Mouse (Mus musculus) heart, embryonic 12.5 days (tissue): ENCODE data around the gene Nbeal2. TPM values are rescaled to one million over a fixed set of nuclear protein-coding genes. Genes with fewer than 3 reads are reported as not detected.
A peak's percentile ranks its signal among the peaks of the same experiment; 100 is the strongest.
"Not testable (repeated sequence)": the region's sequence is repeated elsewhere in the genome, so short reads cannot be mapped to it uniquely, and the experiment has no call there.

Experiments used
- ATAC-seq: fragments of 200-750 bp; cut with Nextera tagmentation; 2 replicates; pipeline ENCODE4 v1.8.0; 2017; ENCODE audit warnings: moderate TSS enrichment, moderate library complexity; ENCODE audit not compliant: insufficient number of reproducible peaks, low FRiP score
- H3K27ac ChIP-seq: fragments of 300-500 bp; sonication (generic); 2 replicates; pipeline ENCODE4 v1.5.1; 2016; ENCODE audit warnings: mild to moderate bottlenecking, moderate library complexity; ENCODE audit not compliant: poor library complexity, severe bottlenecking
- H3K27me3 ChIP-seq: fragments of 300-500 bp; sonication (generic); replicated peaks from 2 replicates; pipeline ENCODE4 v1.6.1; 2016; ENCODE audit warnings: mild to moderate bottlenecking, moderate library complexity
- H3K36me3 ChIP-seq: fragments of 300-500 bp; sonication (generic); 2 replicates; pipeline ENCODE4 v1.6.1; 2016; ENCODE audit warnings: mild to moderate bottlenecking, moderate library complexity
- H3K4me1 ChIP-seq: fragments of 300-500 bp; sonication (generic); replicated peaks from 2 replicates; pipeline ENCODE4 v1.6.1; 2016; ENCODE audit warnings: mild to moderate bottlenecking
- H3K4me2 ChIP-seq: fragments of 300-500 bp; sonication (generic); 2 replicates; pipeline ENCODE4 v1.6.1; 2016; ENCODE audit warnings: mild to moderate bottlenecking, moderate library complexity
- H3K4me3 ChIP-seq: fragments of 300-500 bp; sonication (generic); 2 replicates; pipeline ENCODE4 v1.5.1; 2016; ENCODE audit warnings: mild to moderate bottlenecking
- H3K9ac ChIP-seq: fragments of 300-500 bp; sonication (generic); 2 replicates; pipeline ENCODE4 v1.6.1; 2016; ENCODE audit warnings: mild to moderate bottlenecking, moderate library complexity
- H3K9me3 ChIP-seq: fragments of 300-500 bp; sonication (generic); replicated peaks from 2 replicates; pipeline ENCODE4 v1.6.1; 2016; ENCODE audit warnings: mild to moderate bottlenecking, moderate library complexity
- WGBS: fragments of 180-500 bp; shearing (Covaris S2); methylation state at CpG from one replicate; pipeline ENCODE4 v1.1.7; 2016; 5-methylcytosine and 5-hydroxymethylcytosine counted together
- polyA plus RNA-seq: library from polyadenylated mRNA; unstranded; fragments of >200 nt; fragmentation: Nextera tagmentation; extraction: Ambion mirVana; gene quantifications from 2 replicates; pipeline ENCODE4 v1.2.1, GENCODE M21; 2016

Gene Nbeal2
- polyA plus RNA-seq, 1 experiment from 2014 or later = 1.9 TPM

- Histone ChIP-seq H3K36me3 (no peaks in the 10 kb centered on the region), H3K9ac (no peak overlapping the region), H3K4me3 (no peak overlapping the region), H3K4me1 (peaks cover 53% of the 10 kb centered on the region), H3K4me2 (no peak overlapping the region), H3K27ac (no peak overlapping the region), H3K27me3 (no peaks in the 10 kb centered on the region), H3K9me3 (no peaks in the 10 kb centered on the region)
- 60% methylated on average over 3 of the region's 3 CpGs for WGBS
- no peak for ATAC-seq
These were observed 32.5 kb upstream of the Nbeal2 start for GRCm38 (mm10) chr9:110686472-110686871.

- Histone ChIP-seq H3K4me1 (peaks cover 59% of the 10 kb centered on the region), H3K9ac (no peak overlapping the region), H3K27ac (peak overlapping the region; percentile 94), H3K36me3 (no peaks in the 10 kb centered on the region), H3K27me3 (no peaks in the 10 kb centered on the region), H3K4me2 (no peak overlapping the region), H3K4me3 (no peak overlapping the region), H3K9me3 (no peaks in the 10 kb centered on the region)
- ATAC-seq = no peak
- 73% methylated on average over 5 of the region's 5 CpGs for WGBS
These were observed 31.6 kb upstream of the Nbeal2 start for GRCm38 (mm10) chr9:110685591-110685990.

DNA sequence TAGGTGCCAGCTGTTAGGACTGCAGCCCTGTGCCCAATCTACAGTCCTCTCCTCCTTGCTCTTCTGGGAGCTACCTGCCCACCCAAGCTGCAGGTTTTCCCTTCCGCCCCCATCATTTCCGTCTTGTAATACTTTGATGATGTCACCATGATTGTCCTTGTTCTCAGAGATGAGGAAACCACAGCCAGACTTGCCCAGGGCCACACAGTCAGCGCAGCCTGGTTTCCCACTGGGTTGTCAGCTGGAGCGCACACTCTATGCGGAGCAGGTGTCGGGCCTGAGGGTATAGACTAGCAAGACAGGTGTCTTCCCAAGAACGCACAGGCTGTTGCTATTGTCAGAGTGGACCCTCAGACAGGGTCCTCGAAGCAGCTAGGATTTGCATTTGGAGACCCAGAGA, 31.2 kb upstream of the Nbeal2 start:
- Histone ChIP-seq H3K27ac (peak overlapping the region; percentile 94), H3K4me1 (peaks cover 59% of the 10 kb centered on the region)

DNA sequence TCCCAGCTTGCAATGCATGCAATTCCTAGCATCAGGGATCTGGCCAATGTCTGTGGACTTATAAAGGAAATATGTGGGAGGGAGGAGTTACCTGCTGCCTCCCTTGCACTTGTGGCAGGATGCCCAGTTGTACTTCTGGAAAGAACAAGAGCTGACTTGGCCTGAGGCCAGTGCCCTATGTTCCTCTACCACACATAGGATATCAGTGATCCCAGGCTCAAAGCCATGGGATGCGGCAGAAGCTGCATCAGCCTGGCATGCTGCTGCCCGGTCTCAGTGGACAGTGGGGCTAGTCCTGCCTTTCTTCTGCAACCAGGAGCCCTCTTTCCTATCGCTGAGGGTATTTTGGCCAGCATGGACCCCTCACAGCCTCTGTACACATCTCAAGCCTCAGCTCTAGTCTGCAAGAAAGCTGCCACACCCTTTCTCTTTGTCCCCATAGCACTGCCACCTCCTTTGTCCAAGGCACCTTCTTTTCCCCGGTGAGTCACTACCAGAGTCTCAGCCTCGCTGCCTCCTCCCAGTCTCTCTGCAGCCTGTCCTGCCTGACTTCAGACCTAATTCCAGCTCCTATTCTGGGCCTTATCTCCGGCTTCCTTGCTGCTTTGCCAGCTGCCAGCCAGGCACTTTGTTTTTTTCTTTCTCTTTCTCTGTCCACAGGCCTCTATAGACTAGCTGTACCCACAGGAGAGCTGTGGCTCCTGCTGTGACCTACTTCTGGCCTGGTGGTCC, 30.3 kb upstream of the Nbeal2 start:
- H3K4me3 ChIP-seq = no peak overlapping the region
- H3K27me3 ChIP-seq = no peaks in the 10 kb centered on the region
- peak overlapping the region; percentile 94 for H3K27ac ChIP-seq
- peak overlapping the region; percentile 50 for H3K4me2 ChIP-seq
- peak overlapping the region; percentile 55 for H3K9ac ChIP-seq
- WGBS = 28% methylated on average over 6 of the region's 6 CpGs
- H3K4me1 ChIP-seq = peaks cover 61% of the 10 kb centered on the region
- H3K36me3 ChIP-seq = peaks cover 5% of the 10 kb centered on the region; the same call in 1 of the 2 replicates
- H3K9me3 ChIP-seq = no peaks in the 10 kb centered on the region
- peak; percentile 73 for ATAC-seq

More for the DNA sequence above, 31.2 kb upstream of the Nbeal2 start:
- 90% methylated on average over 8 of the region's 8 CpGs for WGBS
- Histone ChIP-seq H3K36me3 (peaks cover under 1% of the 10 kb centered on the region; the same call in 1 of the 2 replicates), H3K4me2 (no peak overlapping the region), H3K9me3 (no peaks in the 10 kb centered on the region), H3K9ac (no peak overlapping the region), H3K27me3 (no peaks in the 10 kb centered on the region), H3K4me3 (no peak overlapping the region)
- no peak for ATAC-seq

DNA sequence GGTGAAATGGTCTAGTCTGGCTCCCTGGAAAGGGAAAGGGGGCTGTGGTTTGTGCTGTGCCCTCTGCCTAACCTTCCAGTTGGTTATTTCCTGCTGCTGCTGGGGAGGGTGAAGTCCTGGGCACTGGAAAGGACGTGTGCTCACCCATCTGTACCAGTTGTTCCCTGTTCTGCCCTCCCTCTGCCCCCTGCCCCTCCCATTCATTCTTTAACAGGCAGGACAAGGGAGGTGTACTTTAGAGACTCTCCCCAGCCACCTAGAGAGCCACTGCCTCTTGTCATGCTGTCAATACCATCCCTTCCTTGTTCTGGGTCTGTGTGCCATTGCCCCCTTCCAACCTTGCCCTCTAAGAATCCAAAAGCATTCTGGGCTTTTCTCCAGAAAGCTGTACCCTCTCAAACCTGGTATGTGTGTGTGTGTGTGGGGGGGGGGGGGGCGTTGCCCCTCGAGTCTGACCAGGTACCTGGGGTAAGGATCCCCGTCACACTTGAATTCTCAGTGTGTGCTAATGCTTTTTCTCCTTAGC, 29.7 kb upstream of the Nbeal2 start:
- no peak overlapping the region for H3K4me3 ChIP-seq
- H3K27me3 ChIP-seq = no peaks in the 10 kb centered on the region
- no peaks in the 10 kb centered on the region for H3K9me3 ChIP-seq
- ATAC-seq = peak; percentile 18
- peak overlapping the region; percentile 50 for H3K4me2 ChIP-seq
- peaks cover 68% of the 10 kb centered on the region for H3K4me1 ChIP-seq
- peak overlapping the region; percentile 94 for H3K27ac ChIP-seq
- peak overlapping the region; percentile 55 for H3K9ac ChIP-seq
- WGBS = 38% methylated on average over 4 of the region's 4 CpGs
- peaks cover 5% of the 10 kb centered on the region; the same call in 1 of the 2 replicates for H3K36me3 ChIP-seq

- H3K27me3 ChIP-seq, H3K4me2 ChIP-seq, ATAC-seq, H3K9me3 ChIP-seq, H3K36me3 ChIP-seq, H3K9ac ChIP-seq, H3K4me3 ChIP-seq, H3K27ac ChIP-seq: not testable (repeated sequence)
- 81% methylated on average over 3 of the region's 3 CpGs for WGBS
- peaks cover 77% of the 10 kb centered on the region for H3K4me1 ChIP-seq
These were observed 28.7 kb upstream of the Nbeal2 start for GRCm38 (mm10) chr9:110682697-110683096.

GRCm38 (mm10) chr9:110682255-110682654, 28.3 kb upstream of the Nbeal2 start:
- Histone ChIP-seq H3K9me3 (no peaks in the 10 kb centered on the region), H3K27ac (0 out of 2 replicates have a peak overlapping the region, but pooled peaks have one; percentile 31), H3K4me1 (peaks cover 81% of the 10 kb centered on the region), H3K27me3 (no peaks in the 10 kb centered on the region), H3K36me3 (peaks cover 5% of the 10 kb centered on the region; the same call in 1 of the 2 replicates), H3K4me2 (no peak overlapping the region), H3K9ac (no peak overlapping the region), H3K4me3 (no peak overlapping the region)
- no peak for ATAC-seq
- WGBS = 60% methylated on average over 5 of the region's 5 CpGs

- Histone ChIP-seq H3K4me2 (no peak overlapping the region), H3K27ac (peak overlapping the region; percentile 31; the same call in 1 of the 2 replicates), H3K27me3 (no peaks in the 10 kb centered on the region), H3K4me3 (no peak overlapping the region), H3K4me1 (peaks cover 79% of the 10 kb centered on the region), H3K9ac (no peak overlapping the region), H3K9me3 (no peaks in the 10 kb centered on the region), H3K36me3 (peaks cover 5% of the 10 kb centered on the region; the same call in 1 of the 2 replicates)
- no peak for ATAC-seq
- 78% methylated on average over 9 of the region's 9 CpGs for WGBS
These were observed 27.9 kb upstream of the Nbeal2 start for GRCm38 (mm10) chr9:110681817-110682216.

DNA sequence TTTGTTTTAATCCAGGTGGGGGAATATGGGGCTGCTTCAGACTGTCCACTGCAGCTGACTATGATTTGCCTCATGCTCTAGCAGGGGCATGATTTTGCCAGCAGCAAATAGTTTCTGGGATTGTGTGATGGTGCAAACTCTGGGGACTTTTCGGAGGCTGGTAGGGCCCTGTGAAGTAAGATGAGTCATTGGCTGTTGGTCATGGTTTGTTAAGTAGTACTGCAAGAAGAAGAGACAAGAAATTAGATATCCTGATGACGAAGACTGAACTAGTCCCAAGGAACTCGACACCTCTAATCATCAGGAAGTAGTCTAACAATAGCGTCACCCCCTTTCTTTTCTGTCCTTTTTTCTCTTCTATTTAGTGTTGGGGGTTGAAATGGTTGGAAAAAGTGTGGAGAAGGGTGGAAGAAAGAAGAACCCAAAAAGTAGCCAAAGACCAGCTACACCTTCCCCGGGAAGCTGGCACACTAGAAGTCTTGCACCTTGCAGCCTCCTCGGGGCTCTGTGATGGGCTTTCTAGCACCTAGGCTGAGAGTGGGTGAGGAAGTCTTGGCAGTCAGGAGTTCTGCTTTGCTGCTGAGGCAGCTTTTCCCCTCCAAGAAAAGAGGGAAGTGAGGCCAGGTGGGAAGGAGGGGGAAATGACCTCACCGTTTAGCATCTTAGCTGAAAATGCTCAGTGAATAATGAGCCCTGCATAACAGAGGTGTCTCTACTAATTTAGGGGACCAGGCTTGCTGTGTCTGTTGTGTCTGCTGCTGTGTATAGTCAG, 27.0 kb upstream of the Nbeal2 start:
- Histone ChIP-seq H3K4me1 (peaks cover 79% of the 10 kb centered on the region), H3K9ac (no peak overlapping the region), H3K27me3 (no peaks in the 10 kb centered on the region), H3K4me3 (no peak overlapping the region), H3K27ac (no peak overlapping the region), H3K9me3 (no peaks in the 10 kb centered on the region), H3K4me2 (no peak overlapping the region), H3K36me3 (peaks cover 5% of the 10 kb centered on the region; the same call in 1 of the 2 replicates)
- WGBS = 70% methylated on average over 7 of the region's 7 CpGs
- ATAC-seq = no peak

- peaks cover 79% of the 10 kb centered on the region for H3K4me1 ChIP-seq
- no peaks in the 10 kb centered on the region for H3K9me3 ChIP-seq
- WGBS = 71% methylated on average over 5 of the region's 5 CpGs
- H3K4me3 ChIP-seq = no peak overlapping the region
- ATAC-seq = no peak
- H3K36me3 ChIP-seq = peaks cover 8% of the 10 kb centered on the region; the same call in 1 of the 2 replicates
- no peak overlapping the region for H3K9ac ChIP-seq
- H3K27ac ChIP-seq = no peak overlapping the region
- no peak overlapping the region for H3K4me2 ChIP-seq
- no peaks in the 10 kb centered on the region for H3K27me3 ChIP-seq
These were observed 24.9 kb upstream of the Nbeal2 start for GRCm38 (mm10) chr9:110678886-110679285.

- no peak for ATAC-seq
- H3K9ac ChIP-seq = no peak overlapping the region
- H3K4me1 ChIP-seq = peaks cover 85% of the 10 kb centered on the region
- H3K4me2 ChIP-seq = no peak overlapping the region
- H3K27ac ChIP-seq = peak overlapping the region; percentile 52; the same call in 1 of the 2 replicates
- 68% methylated on average over 8 of the region's 8 CpGs for WGBS
- H3K4me3 ChIP-seq = no peak overlapping the region
- no peaks in the 10 kb centered on the region for H3K27me3 ChIP-seq
- H3K36me3 ChIP-seq = peaks cover 8% of the 10 kb centered on the region; the same call in 1 of the 2 replicates
- H3K9me3 ChIP-seq = no peaks in the 10 kb centered on the region
These were observed 22.5 kb upstream of the Nbeal2 start for GRCm38 (mm10) chr9:110676492-110676911.
